Mouse (Mus musculus) urinary bladder, postnatal 4 days (tissue): ENCODE measurements around the gene Dennd4a.
A peak's percentile ranks its signal among the peaks of the same experiment; 100 is the strongest.

ENCODE experiments used
- DNase-seq, 2 experiments: peaks; one replicate each; pipeline ENCODE4 v3.0.0; 2021 to 2022; ENCODE audit warnings: low spot score in 2 of 2

Gene Dennd4a

DNA sequence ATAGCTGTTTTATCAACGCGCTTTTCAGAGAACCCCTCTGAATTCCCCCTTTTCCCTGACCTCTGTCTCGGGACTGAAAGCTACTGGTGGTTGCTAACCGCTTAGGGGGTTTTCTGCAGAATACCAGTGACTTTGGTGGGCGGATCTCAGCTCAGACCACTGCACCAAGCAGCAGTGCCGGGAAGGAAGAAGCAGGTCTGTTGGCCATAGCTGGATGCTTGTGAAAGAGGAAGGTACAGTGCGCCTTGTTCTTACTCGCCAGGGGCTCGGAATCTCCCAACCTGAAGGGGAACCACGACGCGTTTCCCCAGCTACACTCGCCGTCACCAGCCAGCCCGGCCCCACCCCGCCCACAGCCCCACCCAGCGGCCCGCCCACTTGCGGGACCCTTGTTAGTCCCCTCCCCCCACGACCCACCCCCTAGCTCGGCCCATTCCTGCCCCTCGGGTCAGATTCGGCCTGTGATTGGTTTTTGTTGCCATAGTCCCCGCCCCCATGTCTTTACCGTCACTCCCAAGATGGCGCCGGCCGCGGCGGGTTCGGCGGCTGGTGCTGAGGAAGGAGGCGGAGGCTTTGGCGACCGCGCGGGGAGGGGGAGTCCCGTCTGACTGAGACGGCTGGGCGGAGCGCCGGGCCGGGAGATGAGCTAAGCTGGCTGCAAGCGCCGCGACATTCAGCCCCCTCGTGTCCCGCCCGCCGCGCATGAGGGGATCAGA lies at the start of gene Dennd4a:
Dennd4a (plus strand) TSS at position 519 of the 716 bp plus-strand sequence.
- DNase-seq, result peak; percentile 97 to 98

DNA sequence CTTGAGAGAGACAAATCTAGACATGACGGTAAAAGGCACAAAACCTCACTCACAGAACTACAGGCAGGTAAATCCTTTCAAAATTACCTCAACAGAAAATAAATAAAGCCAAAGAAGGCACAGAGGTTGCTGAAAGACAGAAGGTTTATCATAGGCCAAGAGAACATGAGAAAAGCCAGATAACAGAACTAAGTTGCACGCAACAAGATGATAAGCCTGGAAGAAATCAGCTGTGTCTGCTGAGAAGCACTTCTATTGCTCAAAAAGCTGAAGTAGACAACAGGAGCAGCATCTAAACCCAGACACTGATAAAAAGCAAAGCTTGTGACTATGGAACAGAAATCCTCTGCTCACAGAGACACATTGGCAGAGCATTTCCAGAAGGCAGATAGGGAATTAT lies 46.3 kb upstream of the Dennd4a start:
- no peak for DNase-seq

DNA sequence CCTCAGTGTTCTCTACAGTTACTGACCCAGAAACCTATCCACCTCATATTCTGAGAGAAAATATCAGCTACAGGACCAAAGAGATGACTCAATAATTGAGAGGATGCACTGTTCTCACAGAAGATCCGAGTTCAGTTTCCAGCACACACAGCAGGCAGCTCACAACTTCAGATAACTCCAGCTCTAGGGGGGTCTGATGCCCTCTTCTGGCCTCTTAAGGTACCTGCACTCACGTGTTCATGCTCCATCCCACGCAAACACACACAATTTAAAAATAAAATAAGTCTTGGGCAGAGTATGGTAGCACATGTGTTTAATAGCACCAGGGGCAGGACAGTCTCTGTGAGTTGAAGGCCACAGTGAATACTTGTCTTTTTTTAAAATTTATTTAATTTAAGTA lies 45.0 kb upstream of the Dennd4a start:
- DNase-seq, result no peak

DNA sequence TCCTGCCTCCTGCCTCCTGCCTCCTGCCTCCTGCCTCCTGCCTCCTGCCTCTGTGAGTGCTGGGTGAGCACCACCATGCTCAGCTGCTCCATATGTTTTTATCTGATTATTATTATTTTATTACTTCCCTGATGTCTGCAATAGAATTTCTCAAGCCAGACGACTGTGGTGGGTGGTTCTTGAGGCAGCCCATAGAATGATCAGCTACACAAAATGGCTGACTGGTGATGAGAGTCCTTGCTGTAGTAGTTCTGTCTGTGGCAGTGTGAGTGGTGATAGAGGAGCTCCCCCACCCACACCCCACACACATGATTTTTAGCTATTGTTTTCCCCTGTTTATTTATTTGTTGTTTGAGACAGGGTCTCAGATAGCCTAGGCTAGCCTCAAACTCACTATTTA lies 43.3 kb upstream of the Dennd4a start:
- no peak for DNase-seq

DNA sequence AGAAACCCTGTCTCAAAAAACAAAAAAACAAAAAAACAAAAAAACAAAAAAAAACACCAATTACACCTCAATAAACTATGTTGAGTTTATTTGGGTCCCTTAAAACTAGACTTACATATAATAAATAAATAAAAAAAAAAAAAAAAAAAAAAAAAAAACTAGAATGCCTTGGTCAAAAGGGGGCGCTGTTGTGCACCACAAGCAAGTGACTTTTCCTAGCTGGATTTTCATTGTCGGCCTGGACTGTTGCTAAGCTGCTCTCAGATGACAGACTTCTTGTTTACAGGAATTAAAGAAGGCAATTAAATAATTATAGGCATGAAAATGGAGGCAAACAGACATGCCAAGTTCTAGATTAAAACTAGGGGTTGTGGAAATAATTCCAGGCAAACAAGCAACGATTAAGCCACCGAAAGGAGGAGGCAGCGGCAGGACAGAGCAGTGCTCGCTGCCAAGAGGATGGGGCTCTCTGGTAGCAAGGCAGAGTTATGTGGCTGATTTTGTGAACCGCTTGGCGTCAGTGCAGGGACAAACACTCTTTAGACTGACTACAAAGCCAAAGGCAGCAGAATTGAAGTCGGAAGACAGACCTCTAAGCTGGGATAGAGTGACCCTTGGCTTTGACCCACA lies 42.0 kb upstream of the Dennd4a start:
- no peak for DNase-seq

DNA sequence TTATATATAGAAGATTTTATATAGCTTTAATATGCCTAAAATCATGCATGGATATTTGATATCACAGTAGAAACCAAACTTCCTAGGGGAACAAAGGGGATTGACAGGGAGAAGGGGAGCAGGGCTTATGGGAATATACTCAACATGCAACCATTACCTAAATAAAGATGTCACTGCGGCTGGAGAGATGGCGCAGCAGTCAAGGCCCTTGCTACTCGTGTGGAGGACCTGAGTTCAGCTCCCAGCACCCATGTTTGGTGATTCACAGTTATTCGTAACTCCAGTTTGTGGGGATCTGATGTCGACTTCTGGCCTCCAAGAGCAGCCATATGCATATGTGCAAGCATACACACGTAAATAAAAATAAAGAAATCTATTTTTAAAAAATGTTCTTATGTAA lies 41.2 kb upstream of the Dennd4a start:
- DNase-seq, result no peak

DNA sequence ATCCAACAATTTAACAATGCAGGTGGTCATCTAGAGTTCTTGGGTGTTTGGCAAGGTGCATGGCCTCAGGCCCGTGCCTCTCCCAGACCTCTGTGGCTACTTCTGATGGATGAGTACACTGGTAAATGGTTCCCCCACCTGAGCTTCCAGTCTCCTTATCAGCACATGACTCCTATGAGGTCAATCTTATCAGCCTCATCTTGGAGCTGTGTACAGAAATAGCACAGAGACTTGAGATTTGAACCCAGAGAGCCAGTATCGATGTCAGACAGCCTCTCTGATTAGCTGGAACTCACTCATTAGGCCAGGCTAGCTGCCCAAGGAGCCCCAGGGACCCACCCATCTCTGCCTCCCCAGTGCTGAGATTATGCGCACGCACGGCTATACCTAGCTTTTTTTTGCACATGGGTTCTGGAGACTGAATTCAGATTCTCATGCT lies 40.7 kb upstream of the Dennd4a start:
- no peak for DNase-seq

DNA sequence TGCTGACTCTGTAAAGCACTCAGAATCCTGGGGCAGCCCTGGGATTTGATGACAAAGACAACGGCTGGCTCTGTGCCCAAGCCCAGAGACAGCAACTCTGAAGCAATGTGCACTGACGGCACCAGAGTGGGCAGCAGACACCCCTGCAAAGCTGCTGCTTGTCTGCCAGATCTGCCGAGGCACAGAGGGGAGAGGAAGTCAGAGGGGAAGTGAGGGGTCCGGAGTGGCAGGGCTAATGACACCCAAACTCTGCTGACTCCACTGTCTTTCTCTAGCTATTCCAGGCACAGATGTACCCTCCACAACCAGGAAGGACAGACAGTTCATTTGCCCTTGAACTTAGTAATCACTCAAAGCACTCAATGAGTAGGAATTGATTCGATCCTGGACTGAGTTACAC lies 39.9 kb upstream of the Dennd4a start:
- DNase-seq, result peak in 1 of 2 experiments; percentile 34

DNA sequence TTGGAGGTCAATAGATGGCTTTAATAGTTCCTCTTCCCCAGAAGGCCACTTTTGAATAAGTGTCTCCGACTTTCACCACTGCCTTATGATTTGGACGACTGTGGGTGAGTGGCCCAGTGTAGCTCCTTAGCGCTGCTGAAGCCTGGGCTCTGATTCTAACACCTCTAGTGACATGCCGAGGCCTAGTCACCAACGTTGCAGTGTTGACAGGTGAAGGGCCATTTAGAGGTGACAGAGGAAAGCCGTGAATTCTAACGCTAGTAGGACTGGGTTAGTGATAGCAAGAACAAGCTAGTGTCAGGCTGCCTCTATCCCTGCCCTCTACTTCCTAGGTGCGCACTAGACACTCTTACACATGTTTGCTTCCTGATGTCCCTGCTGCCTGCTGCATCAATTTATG lies 37.9 kb upstream of the Dennd4a start:
- no peak for DNase-seq

DNA sequence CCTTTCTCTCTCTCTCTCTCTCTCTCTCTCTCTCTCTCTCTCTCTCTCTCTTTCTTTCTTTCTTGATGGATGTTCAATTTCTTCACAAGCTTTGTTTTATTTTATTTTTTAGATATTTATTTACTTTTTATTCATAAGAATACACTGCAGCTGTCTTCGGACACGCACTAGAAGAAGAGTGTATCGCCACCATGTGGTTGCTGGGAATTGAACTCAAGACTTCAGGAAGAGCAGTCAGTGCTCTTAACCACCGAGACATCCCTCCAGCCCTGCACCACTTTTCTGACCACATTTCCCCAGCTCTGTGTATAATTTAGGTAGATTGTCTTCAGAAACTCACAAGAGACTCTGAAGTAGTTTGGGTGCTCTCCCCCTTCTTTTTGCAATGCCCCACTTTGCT lies 37.2 kb upstream of the Dennd4a start:
- DNase-seq, result no peak

DNA sequence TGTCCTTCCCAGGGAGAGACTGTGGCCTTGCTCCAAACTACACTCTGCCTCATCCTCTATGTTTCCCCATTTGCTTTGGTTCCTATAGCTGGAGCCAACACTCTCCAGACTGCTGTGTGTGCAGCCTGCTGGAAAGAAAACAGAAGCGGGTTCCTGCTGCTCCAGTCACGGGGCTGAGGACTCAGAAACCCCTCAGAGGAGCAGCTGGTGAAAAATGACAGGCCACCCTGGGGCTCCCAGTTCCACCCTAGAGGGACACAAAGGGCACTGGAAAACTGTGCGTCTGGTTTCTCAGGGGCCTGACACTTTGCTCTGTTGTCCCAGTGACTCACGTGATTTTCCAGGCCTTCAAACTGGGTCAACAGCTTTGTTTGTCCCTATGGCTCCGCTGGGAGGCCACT lies 36.7 kb upstream of the Dennd4a start:
- DNase-seq, result no peak

DNA sequence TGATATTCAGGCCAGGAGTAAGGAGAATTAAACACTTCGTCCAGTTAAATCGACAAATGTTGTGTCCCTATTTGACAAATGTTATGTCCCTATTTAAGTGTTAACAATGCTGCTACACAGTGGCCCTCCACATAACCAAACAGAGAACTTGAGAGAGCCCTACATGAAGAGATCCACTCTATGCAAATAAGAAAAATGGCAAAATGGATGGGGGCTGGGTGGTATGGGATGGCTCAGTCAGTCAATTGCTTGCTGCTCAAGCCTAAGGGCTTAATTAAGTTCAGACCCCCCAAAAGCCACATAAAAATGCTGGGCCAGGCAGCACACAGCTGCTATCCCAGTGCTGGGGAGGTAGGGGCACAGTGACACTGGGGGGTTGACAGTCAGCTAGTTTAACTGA lies 36.3 kb upstream of the Dennd4a start:
- no peak for DNase-seq

DNA sequence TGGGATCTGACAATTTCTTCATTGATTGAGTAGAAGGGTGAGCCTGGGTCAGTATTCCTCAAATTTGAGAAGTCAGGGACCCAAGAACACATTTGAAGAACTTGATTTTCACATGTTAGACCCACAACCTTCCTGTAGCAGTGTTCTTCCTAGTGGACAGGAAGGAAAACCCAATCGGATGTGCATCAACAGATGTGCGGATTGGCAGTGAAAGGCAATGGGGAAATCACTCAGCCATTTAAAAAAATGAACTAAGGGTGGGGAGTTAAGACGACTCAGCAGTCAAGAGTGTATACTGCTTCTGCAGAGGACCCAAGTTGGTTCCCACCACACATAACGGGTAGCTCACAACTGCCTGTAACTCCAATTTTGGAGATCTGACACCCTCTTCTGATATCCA lies 35.6 kb upstream of the Dennd4a start:
- no peak for DNase-seq

DNA sequence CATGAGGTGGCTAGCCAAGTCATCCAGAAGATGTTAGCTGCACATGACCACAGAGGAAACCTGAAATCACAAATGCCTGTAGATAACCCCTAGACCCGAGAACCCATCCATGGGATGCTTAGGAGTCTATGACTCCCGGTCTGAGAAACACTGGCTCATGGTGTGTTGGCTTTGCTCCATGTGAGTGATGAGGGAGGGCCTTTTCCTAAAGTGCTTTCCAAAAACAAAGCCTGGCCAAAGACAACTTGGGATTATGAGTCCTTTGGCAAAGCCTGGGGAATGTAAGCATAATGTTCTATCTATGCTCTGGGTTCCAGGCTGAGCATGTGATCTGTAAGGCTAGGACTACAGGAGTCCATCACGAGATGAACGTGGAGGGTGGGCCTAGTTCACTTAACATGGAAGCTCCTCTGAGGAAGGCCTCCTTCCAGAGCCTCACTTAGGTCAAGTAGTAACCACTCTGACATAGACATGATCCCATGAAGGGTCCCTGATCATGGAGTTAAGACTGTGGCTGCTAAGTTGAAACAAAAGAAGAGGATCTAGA lies 33.6 kb upstream of the Dennd4a start:
- DNase-seq, result no peak

DNA sequence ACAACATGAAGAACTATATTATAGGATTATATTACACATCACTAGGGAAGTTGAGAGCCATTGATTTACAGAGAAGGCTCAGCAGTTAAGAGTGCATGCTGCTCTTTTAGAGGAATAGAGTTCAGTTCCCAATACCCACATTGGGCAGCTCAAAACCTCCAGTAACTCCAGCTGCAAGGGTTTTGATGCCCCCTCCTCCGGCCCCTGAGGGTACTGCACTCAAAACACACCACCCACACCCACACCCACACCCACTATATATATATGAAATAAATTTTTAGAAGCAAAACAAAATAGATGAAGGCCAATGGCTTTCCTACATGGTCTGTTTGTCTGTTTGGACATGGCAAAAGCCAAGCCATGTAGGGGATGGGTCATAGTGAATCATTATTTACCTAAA lies 33.0 kb upstream of the Dennd4a start:
- no peak for DNase-seq

DNA sequence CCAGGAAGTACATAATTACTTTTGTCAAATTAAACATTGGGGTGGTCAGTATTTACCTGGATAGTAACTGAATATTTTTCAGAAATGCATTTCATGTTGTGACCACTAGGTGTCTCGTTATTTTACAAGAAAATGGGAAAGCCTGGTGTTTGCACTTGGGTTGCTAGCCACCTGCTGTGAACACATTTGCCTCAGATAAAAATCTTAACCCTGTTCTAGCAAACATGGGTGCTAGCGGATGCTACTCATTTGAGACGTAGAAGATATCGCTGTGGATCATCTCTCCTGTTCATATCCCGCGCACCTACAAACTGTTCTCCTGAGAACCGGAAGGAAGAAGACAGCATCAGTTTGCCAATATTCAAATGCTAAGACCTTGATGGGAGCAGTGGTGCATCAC lies 31.5 kb upstream of the Dennd4a start:
- DNase-seq, result no peak

DNA sequence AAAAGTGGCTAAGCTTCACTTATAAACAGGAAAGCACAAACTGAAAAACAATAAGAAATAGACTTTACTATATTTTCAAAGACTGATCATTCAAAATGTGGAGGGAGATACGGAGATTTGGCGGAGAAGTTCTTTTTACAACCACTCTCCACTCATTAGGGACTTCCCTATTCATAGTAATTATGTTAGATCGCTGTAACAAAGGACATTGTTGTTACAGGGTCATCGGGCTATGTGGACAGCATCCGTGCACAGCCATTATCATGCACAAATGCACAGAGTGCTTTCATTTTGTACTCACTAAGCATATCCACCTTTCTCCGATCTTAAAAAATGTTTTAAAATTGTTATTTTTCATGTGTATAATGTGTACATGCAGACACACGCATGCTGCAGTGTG lies 27.6 kb upstream of the Dennd4a start:
- no peak for DNase-seq

DNA sequence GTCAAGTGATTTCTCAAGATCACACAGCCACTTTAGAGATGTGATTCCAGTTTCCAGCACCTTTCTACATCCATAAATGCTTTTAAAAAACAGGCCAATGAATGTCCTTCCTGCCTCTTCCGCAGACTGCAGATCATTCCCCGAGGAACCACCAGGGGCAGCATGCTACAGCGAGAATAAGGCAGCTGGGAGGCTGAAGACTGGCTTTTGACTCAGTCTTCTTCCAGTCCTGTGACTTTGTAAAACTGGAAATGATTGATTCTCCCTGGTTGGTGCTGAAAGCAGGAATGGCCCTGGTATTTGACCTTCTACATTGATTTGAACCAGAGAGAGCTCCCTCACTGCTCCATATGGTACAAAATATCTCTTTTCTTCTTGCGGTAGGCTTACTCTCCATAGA lies 26.3 kb upstream of the Dennd4a start:
- DNase-seq, result peak in 1 of 2 experiments; percentile 76

DNA sequence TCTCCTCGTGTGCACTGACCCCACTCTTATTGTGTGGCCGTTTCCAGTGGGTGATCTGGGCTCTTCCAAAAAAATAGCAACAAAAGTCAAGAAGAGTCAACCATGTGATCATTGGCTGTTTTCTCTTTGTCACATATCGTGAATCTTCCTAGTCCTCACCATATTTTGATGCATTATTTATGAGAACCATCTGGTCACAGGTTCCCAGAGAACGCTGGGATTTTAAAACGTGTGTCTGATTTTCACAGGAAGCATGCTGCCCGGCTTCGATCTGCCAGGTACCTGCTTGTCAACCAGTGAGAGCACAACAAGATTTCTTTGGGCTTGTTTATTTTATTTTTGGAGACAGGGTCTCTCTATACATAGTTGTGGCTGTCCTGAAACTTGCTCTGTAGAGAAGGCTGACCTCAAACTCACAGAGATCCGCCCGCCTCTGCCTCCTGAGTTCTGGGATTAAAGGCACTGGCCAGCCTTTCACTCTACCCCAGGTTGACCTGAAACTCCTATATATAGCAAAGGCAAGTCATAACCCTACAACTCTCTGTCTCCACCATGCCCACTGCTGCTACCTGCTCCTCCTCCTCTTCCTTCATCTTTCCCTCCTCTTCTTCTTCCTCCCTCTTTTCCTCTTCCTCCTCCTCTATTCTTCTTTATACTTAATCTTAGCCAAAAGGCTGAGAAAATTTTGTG lies 24.8 kb upstream of the Dennd4a start:
- no peak for DNase-seq

DNA sequence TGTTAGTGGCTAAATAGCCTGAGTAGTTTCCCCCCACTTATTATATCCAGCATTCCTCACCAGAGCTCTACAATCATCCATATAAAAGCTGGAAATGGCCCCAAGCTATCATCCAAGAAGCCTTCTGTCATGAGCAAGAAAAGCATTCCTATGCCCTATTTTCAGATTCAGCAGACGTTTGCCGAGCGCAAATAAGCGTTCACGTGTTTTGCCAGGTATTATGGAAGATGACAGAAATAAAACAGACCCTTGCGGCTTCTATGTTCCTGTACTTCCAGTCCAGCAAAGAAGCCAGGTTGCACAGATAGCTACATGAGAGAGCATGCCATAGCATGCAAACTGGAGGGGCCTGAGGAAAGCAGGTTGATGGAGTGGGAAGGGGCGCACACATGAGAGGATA lies 23.1 kb upstream of the Dennd4a start:
- DNase-seq, result no peak

DNA sequence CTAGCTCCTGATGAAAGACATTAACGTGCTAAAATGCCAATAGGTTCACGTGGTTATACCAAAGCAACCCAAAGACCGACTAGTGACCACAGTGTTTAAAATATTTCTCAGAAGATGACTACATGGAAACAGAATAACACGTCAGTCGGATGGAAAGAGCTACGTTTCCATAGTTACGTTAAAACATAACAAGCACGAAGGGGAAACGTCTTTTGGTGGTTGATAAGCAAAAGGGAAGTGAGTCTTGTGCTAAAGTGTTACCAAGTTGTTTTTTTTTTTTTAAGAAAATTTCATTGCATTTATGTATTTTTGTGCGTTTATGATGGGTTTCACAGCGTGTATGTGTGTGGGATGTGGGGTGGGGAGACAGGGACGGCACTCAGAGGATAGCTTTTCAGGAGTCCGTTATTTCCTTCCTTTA lies 21.8 kb upstream of the Dennd4a start:
- DNase-seq, result no peak

DNA sequence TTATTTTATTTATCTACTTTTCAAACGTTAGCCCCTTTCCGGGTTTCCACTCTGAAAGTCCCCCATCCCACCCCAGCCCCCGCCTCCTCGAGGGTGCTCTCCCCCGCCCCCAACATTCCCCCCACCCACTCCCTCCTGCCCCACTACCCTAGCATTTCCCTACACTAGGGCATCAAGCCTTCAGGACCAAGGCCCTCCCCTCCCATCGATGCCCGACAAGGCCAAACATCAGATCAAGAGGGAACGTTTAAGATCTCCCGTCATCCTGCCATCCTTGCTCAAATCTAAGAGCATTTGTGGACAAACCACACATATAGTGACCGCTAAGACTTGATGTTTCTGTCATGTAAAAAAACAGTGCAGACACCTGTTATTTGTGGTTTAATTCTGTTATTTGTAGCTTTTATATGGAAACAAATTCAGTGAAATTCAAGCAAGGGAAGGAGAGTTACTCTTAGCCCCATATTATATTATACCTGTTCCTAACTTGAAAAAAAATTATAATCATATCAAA lies 21.2 kb upstream of the Dennd4a start:
- DNase-seq, result no peak
